Mouse (Mus musculus) liver, adult 2 months (tissue): ENCODE measurements around the gene Hmbs.

Source experiments
- CTCF ChIP-seq: fragments of 200-500 bp; IDR thresholded peaks from 2 replicates; pipeline ENCODE4 v1.5.1; 2011; ENCODE audit warnings: low read depth, low read length, control low read depth
- POLR2A ChIP-seq: fragments of 200-500 bp; IDR thresholded peaks from 2 replicates; pipeline ENCODE4 v1.6.1; 2011; ENCODE audit warnings: low read length, control low read depth; ENCODE audit not compliant: insufficient read depth; ENCODE audit errors: extremely low read depth

DNA sequence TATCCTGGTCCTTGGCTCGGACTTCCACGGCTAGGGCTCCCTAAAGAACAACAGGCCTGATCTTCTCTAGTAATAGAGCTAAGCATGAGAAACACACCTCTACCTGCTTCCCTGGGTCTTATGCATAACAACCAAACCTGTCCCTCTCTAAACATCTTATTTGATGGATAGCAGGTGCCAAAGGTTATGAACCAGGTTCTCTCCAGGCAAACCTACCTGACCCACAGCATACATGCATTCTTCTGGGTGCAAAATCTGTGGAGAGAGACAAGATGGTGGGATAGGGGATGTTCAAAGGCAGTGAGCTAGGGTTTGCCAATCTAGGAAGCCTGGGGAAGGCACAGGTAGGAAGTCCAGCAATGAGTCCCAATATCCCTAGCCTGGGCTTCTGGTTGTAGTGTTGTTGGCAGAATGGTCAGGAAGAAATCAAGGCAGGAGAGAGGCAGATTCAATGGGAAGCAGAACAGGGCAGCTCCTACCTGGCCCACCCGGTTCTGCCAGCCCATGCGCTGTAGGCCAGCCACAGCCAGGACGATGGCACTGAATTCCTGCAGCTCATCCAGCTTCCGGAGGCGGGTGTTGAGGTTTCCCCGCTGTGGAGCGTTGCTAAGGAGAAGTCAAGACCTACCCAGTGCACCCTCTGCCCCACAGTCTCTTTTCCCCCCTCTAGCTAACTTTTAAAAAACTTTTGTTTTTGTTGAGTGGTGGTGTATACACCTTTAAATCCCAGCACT is 6.4 kb downstream of the Hmbs start:
- no peak for TF ChIP-seq POLR2A
- TF ChIP-seq CTCF: no peak
